Mouse (Mus musculus) neural tube, embryonic 15.5 days (tissue): ENCODE data around the gene Catsperz. TPM values are rescaled to one million over a fixed set of nuclear protein-coding genes. Genes with fewer than 3 reads are reported as not detected.
A peak's percentile ranks its signal among the peaks of the same experiment; 100 is the strongest.

Experiments
- ATAC-seq: fragments of 200-750 bp; cut with Nextera tagmentation; 2 replicates; pipeline ENCODE4 v1.8.0; 2017; ENCODE audit warnings: mild to moderate bottlenecking, moderate TSS enrichment, moderate library complexity; ENCODE audit not compliant: low FRiP score
- H3K27ac ChIP-seq: fragments of 300-500 bp; sonication (generic); replicated peaks from 2 replicates; pipeline ENCODE4 v1.5.1; 2015; ENCODE audit warnings: mild to moderate bottlenecking, inconsistent platforms
- H3K27me3 ChIP-seq: fragments of 300-500 bp; sonication (generic); replicated peaks from 2 replicates; pipeline ENCODE4 v1.6.1; 2015; ENCODE audit warnings: inconsistent platforms
- H3K36me3 ChIP-seq: fragments of 300-500 bp; sonication (generic); 2 replicates; pipeline ENCODE4 v1.6.1; 2015; ENCODE audit warnings: inconsistent platforms
- H3K4me1 ChIP-seq: fragments of 300-500 bp; sonication (generic); 2 replicates; pipeline ENCODE4 v1.6.1; 2015; ENCODE audit warnings: inconsistent platforms
- H3K4me2 ChIP-seq: fragments of 300-500 bp; sonication (generic); 2 replicates; pipeline ENCODE4 v1.6.1; 2015; ENCODE audit warnings: inconsistent platforms, mild to moderate bottlenecking, moderate library complexity
- H3K4me3 ChIP-seq: fragments of 300-500 bp; sonication (generic); replicated peaks from 2 replicates; pipeline ENCODE4 v1.5.1; 2015; ENCODE audit warnings: mild to moderate bottlenecking, inconsistent platforms
- H3K9ac ChIP-seq: fragments of 300-500 bp; sonication (generic); replicated peaks from 2 replicates; pipeline ENCODE4 v1.6.1; 2015; ENCODE audit warnings: mild to moderate bottlenecking, inconsistent platforms
- H3K9me3 ChIP-seq: fragments of 300-500 bp; sonication (generic); replicated peaks from 2 replicates; pipeline ENCODE4 v1.6.1; 2016; ENCODE audit warnings: inconsistent platforms
- WGBS: fragments of 180-500 bp; shearing (Covaris S2); methylation state at CpG from one replicate; pipeline ENCODE4 v1.1.7; 2015; ENCODE audit warnings: mixed read lengths; 5-methylcytosine and 5-hydroxymethylcytosine counted together
- polyA plus RNA-seq: library from polyadenylated mRNA; unstranded; fragments of >200 nt; fragmentation: Nextera tagmentation; extraction: Ambion mirVana; gene quantifications from 2 replicates; pipeline ENCODE4 v1.2.1, GENCODE M21; 2015

The Catsperz gene
- polyA plus RNA-seq, 1 experiment from 2014 or later = 6.8 TPM

- no peaks in the 10 kb centered on the region for H3K27me3 ChIP-seq
- H3K9me3 ChIP-seq = no peaks in the 10 kb centered on the region
- H3K36me3 ChIP-seq = peaks cover 16% of the 10 kb centered on the region; the same call in 1 of the 2 replicates
- H3K27ac ChIP-seq = no peak overlapping the region
- WGBS = 91% methylated on average over 7 of the region's 7 CpGs
- ATAC-seq = no peak
- H3K4me1 ChIP-seq = peaks cover 18% of the 10 kb centered on the region
- H3K9ac ChIP-seq = no peak overlapping the region
- H3K4me3 ChIP-seq = no peak overlapping the region
- H3K4me2 ChIP-seq = no peak overlapping the region
Observed at GRCm38 (mm10) chr19:6955424-6955823, 30.2 kb upstream of the Catsperz start.

DNA sequence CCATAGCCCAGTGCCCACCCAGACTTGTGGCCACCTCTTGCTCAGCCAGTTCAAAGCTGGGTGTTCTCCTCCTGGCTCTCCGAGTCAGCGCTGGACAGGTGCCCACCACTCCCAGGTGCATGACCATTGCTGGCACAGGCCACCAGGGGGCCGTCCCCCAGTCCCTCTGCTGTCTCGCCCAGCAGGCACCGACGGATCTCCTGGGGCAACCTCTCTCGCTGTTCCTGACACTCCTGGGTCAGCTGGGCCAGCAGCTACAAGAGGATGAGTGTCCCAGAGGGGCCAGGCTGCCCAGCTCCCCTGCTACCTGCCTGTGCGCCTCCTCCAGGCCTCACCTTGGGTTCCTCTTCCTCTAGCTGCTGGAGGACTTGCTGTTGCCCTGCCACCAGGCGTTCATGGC lies 28.9 kb upstream of the Catsperz start:
- no peak overlapping the region for H3K27ac ChIP-seq
- H3K9ac ChIP-seq = no peak overlapping the region
- no peak overlapping the region for H3K4me2 ChIP-seq
- 58% methylated on average over 9 of the region's 9 CpGs for WGBS
- no peaks in the 10 kb centered on the region for H3K9me3 ChIP-seq
- no peaks in the 10 kb centered on the region for H3K27me3 ChIP-seq
- no peak for ATAC-seq
- H3K36me3 ChIP-seq = peaks cover 13% of the 10 kb centered on the region; the same call in 1 of the 2 replicates
- peaks cover 32% of the 10 kb centered on the region for H3K4me1 ChIP-seq
- no peak overlapping the region for H3K4me3 ChIP-seq

DNA sequence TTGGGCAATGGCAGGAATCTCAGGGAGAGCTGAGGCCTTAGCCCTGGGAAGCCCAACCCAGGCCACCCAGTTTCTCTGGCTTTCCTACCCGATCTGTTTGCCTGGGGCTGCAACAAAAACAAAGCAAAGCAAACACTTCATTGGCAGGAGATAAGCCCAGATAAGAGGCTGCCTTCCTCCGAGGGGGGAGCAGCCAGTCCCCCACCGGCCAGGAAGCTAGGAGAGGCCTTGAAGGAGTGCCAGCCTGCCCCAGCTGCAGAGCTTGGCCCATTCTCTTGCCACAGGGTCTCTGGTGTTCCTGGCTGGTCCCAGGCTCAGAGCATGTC lies 27.5 kb upstream of the Catsperz start:
- H3K27ac ChIP-seq = peak overlapping the region; percentile 90
- 42% methylated on average over 3 of the region's 3 CpGs for WGBS
- no peak for ATAC-seq

DNA sequence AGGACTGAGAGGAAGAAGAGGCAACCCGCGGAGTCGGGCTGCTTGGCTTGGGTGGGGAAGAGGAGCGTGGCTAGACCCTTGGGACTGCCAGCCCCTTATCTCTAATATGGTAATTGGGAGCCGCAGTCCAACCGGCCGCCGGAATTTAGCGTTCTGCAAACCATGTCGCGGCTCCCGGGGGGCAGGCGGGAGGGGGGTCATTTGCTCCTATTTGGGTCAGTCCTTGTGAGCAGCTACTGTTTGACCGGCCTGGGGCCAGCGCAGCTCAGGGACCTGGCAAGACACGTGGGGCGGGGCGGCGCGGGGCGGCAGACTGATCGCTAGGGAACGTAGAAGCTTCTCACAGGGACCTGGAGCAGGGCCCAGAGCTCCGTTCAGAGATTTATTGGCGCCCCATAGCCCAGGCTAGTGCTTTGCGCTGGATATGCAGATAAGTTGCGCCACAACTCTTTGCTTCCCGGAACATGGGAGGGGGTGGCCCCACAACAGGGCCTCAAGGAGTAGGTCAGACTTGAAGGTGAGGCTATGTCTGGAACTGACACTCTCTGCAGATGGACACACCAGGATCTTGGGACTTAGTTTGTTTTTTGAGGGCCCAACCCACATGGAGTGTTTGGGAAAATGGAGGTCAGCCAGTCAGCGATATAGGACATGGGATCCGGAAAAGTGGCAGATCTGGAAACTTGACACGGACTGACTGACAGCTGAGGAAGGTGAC lies 27.0 kb upstream of the Catsperz start:
- no peaks in the 10 kb centered on the region for H3K27me3 ChIP-seq
- H3K27ac ChIP-seq = peak overlapping the region; percentile 90
- peaks cover 33% of the 10 kb centered on the region for H3K4me1 ChIP-seq
- H3K9ac ChIP-seq = peak overlapping the region; percentile 58
- peak; percentile 33 for ATAC-seq
- H3K4me3 ChIP-seq = peak overlapping the region; percentile 56
- WGBS = 4% methylated on average over 31 of the region's 31 CpGs
- H3K36me3 ChIP-seq = peaks cover 11% of the 10 kb centered on the region; the same call in 1 of the 2 replicates
- H3K9me3 ChIP-seq = no peaks in the 10 kb centered on the region
- H3K4me2 ChIP-seq = peak overlapping the region; percentile 99

More for the DNA sequence above, 27.5 kb upstream of the Catsperz start:
- peaks cover 33% of the 10 kb centered on the region for H3K4me1 ChIP-seq
- no peaks in the 10 kb centered on the region for H3K27me3 ChIP-seq
- H3K4me2 ChIP-seq = peak overlapping the region; percentile 99
- peak overlapping the region; percentile 58 for H3K9ac ChIP-seq
- peaks cover 11% of the 10 kb centered on the region; the same call in 1 of the 2 replicates for H3K36me3 ChIP-seq
- H3K4me3 ChIP-seq = peak overlapping the region; percentile 56
- no peaks in the 10 kb centered on the region for H3K9me3 ChIP-seq

DNA sequence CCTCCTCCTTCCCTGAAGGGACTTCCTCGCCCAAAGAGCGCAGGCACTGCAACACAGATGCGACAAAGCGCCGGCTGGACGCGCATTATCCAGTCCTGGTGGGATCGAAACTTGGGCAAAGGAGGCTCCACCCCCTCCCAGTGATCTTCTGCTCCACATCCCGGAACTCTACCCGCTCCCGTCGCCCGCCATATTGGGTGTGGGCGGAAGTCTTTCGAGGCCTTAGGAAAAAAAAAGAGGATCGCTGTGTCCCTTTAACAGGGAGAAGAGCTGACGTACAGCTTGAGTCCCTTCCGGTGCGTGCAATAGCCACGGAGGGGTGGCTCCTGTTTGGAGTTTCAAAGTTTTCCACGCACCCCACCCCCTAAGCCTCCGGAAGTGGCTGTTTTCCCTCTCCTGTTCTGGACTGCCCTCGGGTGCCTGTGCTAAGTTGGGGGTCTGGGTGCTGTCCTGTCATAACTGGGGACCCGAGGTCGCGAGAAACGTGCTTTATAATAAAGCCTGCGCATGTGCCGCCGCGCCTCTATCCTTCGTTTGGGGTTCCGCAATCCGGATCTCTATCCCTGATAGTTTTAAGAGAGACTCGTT lies 26.3 kb upstream of the Catsperz start:
- ATAC-seq = peak; percentile 88
- Histone ChIP-seq H3K36me3 (peaks cover 15% of the 10 kb centered on the region; the same call in 1 of the 2 replicates), H3K27ac (peak overlapping the region; percentile 90), H3K4me1 (peaks cover 33% of the 10 kb centered on the region), H3K27me3 (no peaks in the 10 kb centered on the region), H3K4me2 (peak overlapping the region; percentile 99), H3K9ac (peak overlapping the region; percentile 58), H3K9me3 (no peaks in the 10 kb centered on the region), H3K4me3 (peak overlapping the region; percentile 56)
- WGBS = under 1% methylated on average over 35 of the region's 35 CpGs

GRCm38 (mm10) chr19:6950613-6951153 lies 25.5 kb upstream of the Catsperz start:
- Histone ChIP-seq H3K27ac (peak overlapping the region; percentile 90), H3K4me1 (peaks cover 33% of the 10 kb centered on the region), H3K27me3 (no peaks in the 10 kb centered on the region), H3K4me3 (peak overlapping the region; percentile 56), H3K9me3 (no peaks in the 10 kb centered on the region), H3K36me3 (peaks cover 18% of the 10 kb centered on the region; the same call in 1 of the 2 replicates), H3K4me2 (peak overlapping the region; percentile 99), H3K9ac (peak overlapping the region; percentile 58)
- peak; percentile 70 for ATAC-seq
- under 1% methylated on average over 28 of the region's 28 CpGs for WGBS

- Histone ChIP-seq H3K4me3 (peak overlapping the region; percentile 56), H3K27me3 (no peaks in the 10 kb centered on the region), H3K9me3 (no peaks in the 10 kb centered on the region), H3K36me3 (peaks cover 14% of the 10 kb centered on the region; the same call in 1 of the 2 replicates), H3K27ac (peak overlapping the region; percentile 90), H3K4me2 (peak overlapping the region; percentile 99), H3K4me1 (peaks cover 33% of the 10 kb centered on the region), H3K9ac (peak overlapping the region; percentile 58)
- ATAC-seq = 0 out of 2 replicates have a peak, but pooled peaks have one; percentile 0
- WGBS = 53% methylated on average over 5 of the region's 5 CpGs
Observed at GRCm38 (mm10) chr19:6949951-6950350, 24.8 kb upstream of the Catsperz start.

DNA sequence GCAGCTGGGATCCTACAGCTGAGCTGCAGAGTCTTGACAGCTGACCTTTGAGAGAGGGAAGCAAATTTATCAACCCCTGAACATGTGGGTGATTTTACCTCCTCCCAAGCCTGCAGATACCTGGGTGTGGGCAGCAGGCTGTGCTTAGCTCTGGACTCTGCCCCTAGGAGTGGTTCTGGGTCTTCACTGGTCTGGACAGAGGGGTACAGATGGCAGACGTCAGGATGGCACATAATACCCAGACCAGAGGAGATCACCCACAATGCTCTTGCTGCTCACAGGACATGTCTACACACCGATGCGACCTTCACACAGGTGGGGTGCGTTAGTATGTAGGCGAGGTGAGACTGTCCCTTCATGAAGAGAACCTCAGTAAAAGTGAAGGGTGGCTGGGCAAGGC lies 24.4 kb upstream of the Catsperz start:
- Histone ChIP-seq H3K27ac (no peak overlapping the region), H3K27me3 (no peaks in the 10 kb centered on the region), H3K36me3 (peaks cover 11% of the 10 kb centered on the region; the same call in 1 of the 2 replicates), H3K9ac (no peak overlapping the region), H3K9me3 (no peaks in the 10 kb centered on the region), H3K4me2 (peak overlapping the region; percentile 99), H3K4me1 (peaks cover 33% of the 10 kb centered on the region), H3K4me3 (no peak overlapping the region)
- ATAC-seq = no peak
- 88% methylated on average over 5 of the region's 5 CpGs for WGBS

DNA sequence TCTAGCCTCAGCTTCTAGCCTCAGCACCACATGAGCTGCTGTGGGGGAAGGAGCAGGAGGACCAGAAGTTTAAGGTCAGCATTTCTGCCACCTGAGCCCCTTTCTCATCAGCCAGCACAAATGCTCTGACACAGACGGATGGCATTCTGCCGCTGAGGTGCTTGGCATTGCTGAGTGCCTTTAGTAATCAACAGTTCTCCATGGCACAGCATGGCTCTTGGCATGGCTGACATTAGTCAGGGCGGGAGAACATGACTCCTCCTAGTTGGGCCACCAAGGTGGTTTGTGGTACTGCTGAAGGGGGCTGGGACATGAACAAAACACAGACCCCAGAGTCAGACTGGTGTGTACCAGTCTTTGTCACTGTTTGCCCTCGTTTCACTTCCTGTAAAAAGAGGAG lies 23.0 kb upstream of the Catsperz start:
- Histone ChIP-seq H3K27ac (no peak overlapping the region), H3K9me3 (no peaks in the 10 kb centered on the region), H3K9ac (no peak overlapping the region), H3K4me2 (no peak overlapping the region), H3K4me1 (peaks cover 38% of the 10 kb centered on the region), H3K4me3 (no peak overlapping the region), H3K36me3 (peaks cover 11% of the 10 kb centered on the region; the same call in 1 of the 2 replicates), H3K27me3 (no peaks in the 10 kb centered on the region)
- 74% methylated on average over 4 of the region's 4 CpGs for WGBS
- no peak for ATAC-seq

GRCm38 (mm10) chr19:6947742-6948141 lies 22.6 kb upstream of the Catsperz start:
- peaks cover 11% of the 10 kb centered on the region; the same call in 1 of the 2 replicates for H3K36me3 ChIP-seq
- no peak overlapping the region for H3K9ac ChIP-seq
- H3K4me3 ChIP-seq = no peak overlapping the region
- H3K9me3 ChIP-seq = no peaks in the 10 kb centered on the region
- no peak overlapping the region for H3K27ac ChIP-seq
- no peak overlapping the region for H3K4me2 ChIP-seq
- WGBS = 45% methylated on average over 4 of the region's 4 CpGs
- ATAC-seq = no peak
- H3K27me3 ChIP-seq = no peaks in the 10 kb centered on the region
- peaks cover 38% of the 10 kb centered on the region for H3K4me1 ChIP-seq

DNA sequence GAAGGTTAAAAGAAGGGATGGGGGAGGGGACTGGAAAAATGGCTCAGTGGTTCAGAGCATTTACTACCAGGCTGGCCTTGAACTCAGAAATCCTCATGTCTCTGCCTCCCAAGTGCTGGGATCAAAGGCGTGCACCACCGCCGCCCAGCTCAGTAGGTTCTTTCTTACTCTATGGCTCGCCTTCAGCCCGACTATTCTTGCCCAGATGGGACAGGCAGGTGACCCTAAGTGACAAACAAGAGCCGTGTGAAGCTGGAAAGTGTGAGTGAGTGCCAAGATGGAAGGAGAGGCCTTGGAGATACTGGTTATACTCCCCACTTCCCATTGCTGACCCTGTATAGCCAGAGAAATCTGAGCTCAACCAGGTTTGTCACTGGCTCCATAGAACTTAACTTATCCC lies 18.5 kb upstream of the Catsperz start:
- no peak for ATAC-seq
- H3K4me3 ChIP-seq = no peak overlapping the region
- H3K27me3 ChIP-seq = no peaks in the 10 kb centered on the region
- peaks cover 43% of the 10 kb centered on the region for H3K4me1 ChIP-seq
- WGBS = 91% methylated on average over 6 of the region's 6 CpGs
- no peak overlapping the region for H3K27ac ChIP-seq
- H3K9me3 ChIP-seq = no peaks in the 10 kb centered on the region
- peaks cover 11% of the 10 kb centered on the region; the same call in 1 of the 2 replicates for H3K36me3 ChIP-seq
- H3K9ac ChIP-seq = no peak overlapping the region
- 0 out of 2 replicates have a peak overlapping the region, but pooled peaks have one; percentile 5 for H3K4me2 ChIP-seq
